Mouse (Mus musculus): ENCODE data around the gene Kcnh1. TPM values are rescaled to one million over a fixed set of nuclear protein-coding genes. Genes with fewer than 3 reads are reported as not detected.

The Kcnh1 gene
- polyA plus RNA-seq, 1 experiment from 2014 or later = not detected

DNA sequence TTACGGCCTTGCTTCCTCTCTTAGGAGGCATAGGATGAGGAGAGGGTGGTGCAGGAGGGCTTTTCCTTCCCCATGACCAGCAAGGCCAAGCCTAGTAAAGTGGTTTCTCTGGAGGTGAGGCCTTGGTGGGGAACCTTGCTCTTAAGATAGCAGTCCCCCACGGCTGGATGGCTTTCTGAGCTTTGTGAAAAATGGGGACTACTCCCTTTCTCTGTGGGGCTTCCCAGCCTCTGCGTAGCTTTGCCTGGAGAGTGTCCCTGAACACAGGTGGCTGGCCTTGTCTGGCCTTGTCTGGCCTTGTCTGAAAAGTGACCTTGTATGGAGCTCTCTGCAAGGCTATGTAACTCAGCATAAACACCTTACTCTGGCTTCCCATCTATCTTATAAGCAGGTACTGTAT lies 56.3 kb downstream of the Kcnh1 start:
- no peak for ATAC-seq (ENCODE audit: low read depth)
- no peaks in the 10 kb centered on the region for H3K36me3 ChIP-seq (ENCODE audit: control insufficient read depth, insufficient read depth)
- WGBS (ENCODE audit: insufficient replicate concordance) = 56% methylated on average over 3 of the region's 3 CpGs

DNA sequence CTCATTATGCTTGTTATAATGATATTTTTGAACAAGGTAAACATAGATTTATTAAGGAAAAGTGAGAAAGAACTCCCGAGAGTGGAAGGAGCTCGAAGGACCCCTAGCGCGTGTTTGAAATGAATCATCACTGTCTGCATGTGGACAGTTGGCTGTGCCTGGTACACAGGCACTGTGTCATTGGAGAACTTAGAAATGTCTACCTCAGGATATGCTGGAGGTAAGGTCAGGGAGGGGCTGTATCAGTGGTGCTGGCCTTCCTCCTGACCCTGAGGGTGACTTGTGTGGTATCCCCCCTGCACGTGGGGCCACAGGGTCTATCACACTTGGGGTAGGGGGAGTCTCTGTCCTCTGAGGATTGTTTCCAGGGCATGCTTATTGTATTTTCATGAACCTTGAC lies 68.6 kb downstream of the Kcnh1 start:
- no peak overlapping the region for H3K4me3 ChIP-seq (ENCODE audit: low read depth, low read length)
- H3K4me1 ChIP-seq (ENCODE audit: control insufficient read depth, low read depth, low read length) = no peaks in the 10 kb centered on the region
- 78% methylated on average over 5 of the region's 5 CpGs for WGBS (ENCODE audit: insufficient replicate concordance)
- H3K4me2 ChIP-seq (ENCODE audit: low read depth, low read length) = no peak overlapping the region
- H3K27me3 ChIP-seq (ENCODE audit: control insufficient read depth, insufficient read depth, low read depth, low read length) = no peaks in the 10 kb centered on the region
- H3K9me3 ChIP-seq (replicated peaks; ENCODE audit: control insufficient read depth, low read length) = no peaks in the 10 kb centered on the region
- H3K27ac ChIP-seq (ENCODE audit: low read length) = no peak overlapping the region
- no peak for ATAC-seq (ENCODE audit: low read depth)
- no peaks in the 10 kb centered on the region for H3K36me3 ChIP-seq (ENCODE audit: control insufficient read depth, insufficient read depth)
- no peak overlapping the region for H3K9ac ChIP-seq (ENCODE audit: low read depth, low read length)

More for the DNA sequence above, 56.3 kb downstream of the Kcnh1 start:
- H3K27ac ChIP-seq (ENCODE audit: low read length) = no peak overlapping the region
- H3K9ac ChIP-seq (ENCODE audit: low read depth, low read length) = no peak overlapping the region
- no peak overlapping the region for H3K4me2 ChIP-seq (ENCODE audit: low read depth, low read length)
- no peaks in the 10 kb centered on the region for H3K4me1 ChIP-seq (ENCODE audit: control insufficient read depth, low read depth, low read length)
- H3K27me3 ChIP-seq (ENCODE audit: control insufficient read depth, insufficient read depth, low read depth, low read length) = no peaks in the 10 kb centered on the region
- H3K4me3 ChIP-seq (ENCODE audit: low read depth, low read length) = no peak overlapping the region
- no peaks in the 10 kb centered on the region; the same call in 1 of the 2 replicates for H3K9me3 ChIP-seq (replicated peaks; ENCODE audit: control insufficient read depth, low read length)

GRCm38 (mm10) chr1:192259616-192260015 lies 69.0 kb downstream of the Kcnh1 start:
- no peak for ATAC-seq (ENCODE audit: low read depth)

DNA sequence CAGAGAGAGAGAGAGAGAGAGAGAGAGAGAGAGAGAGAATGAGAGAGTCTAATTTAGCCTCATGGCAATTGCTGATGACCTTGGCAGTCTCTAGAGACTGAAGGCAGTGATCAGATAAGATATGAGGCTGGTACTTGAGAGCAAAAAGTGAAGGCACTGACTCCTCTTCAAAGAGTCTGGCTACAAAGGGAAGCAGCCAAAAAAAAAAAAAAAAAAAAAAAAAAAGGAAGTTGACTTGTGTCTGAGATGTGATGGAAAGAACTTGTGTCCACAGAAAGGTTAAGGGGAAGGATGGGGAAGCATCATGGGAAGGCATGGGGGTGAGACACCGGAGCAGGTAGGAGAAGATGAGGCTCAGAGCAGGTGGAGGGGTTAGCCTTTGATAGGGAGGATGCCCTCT lies 75.1 kb downstream of the Kcnh1 start:
- Histone ChIP-seq H3K4me1 (ENCODE audit: control insufficient read depth, low read depth, low read length) (no peaks in the 10 kb centered on the region), H3K9ac (ENCODE audit: low read depth, low read length) (no peak overlapping the region), H3K27me3 (ENCODE audit: control insufficient read depth, insufficient read depth, low read depth, low read length) (no peaks in the 10 kb centered on the region), H3K9me3 (replicated peaks; ENCODE audit: control insufficient read depth, low read length) (no peaks in the 10 kb centered on the region), H3K36me3 (ENCODE audit: control insufficient read depth, insufficient read depth) (no peaks in the 10 kb centered on the region), H3K4me2 (ENCODE audit: low read depth, low read length) (no peak overlapping the region), H3K4me3 (ENCODE audit: low read depth, low read length) (no peak overlapping the region), H3K27ac (ENCODE audit: low read length) (no peak overlapping the region)
- 55% methylated on average over 1 of the region's 1 CpGs for WGBS (ENCODE audit: insufficient replicate concordance)
- no peak for ATAC-seq (ENCODE audit: low read depth)

More at GRCm38 (mm10) chr1:192259616-192260015, 69.0 kb downstream of the Kcnh1 start:
- Histone ChIP-seq H3K27me3 (ENCODE audit: control insufficient read depth, insufficient read depth, low read depth, low read length) (no peaks in the 10 kb centered on the region), H3K9ac (ENCODE audit: low read depth, low read length) (no peak overlapping the region), H3K36me3 (ENCODE audit: control insufficient read depth, insufficient read depth) (no peaks in the 10 kb centered on the region), H3K27ac (ENCODE audit: low read length) (no peak overlapping the region), H3K4me3 (ENCODE audit: low read depth, low read length) (no peak overlapping the region), H3K4me2 (ENCODE audit: low read depth, low read length) (no peak overlapping the region), H3K9me3 (replicated peaks; ENCODE audit: control insufficient read depth, low read length) (no peaks in the 10 kb centered on the region), H3K4me1 (ENCODE audit: control insufficient read depth, low read depth, low read length) (no peaks in the 10 kb centered on the region)
- 62% methylated on average over 7 of the region's 7 CpGs for WGBS (ENCODE audit: insufficient replicate concordance)

DNA sequence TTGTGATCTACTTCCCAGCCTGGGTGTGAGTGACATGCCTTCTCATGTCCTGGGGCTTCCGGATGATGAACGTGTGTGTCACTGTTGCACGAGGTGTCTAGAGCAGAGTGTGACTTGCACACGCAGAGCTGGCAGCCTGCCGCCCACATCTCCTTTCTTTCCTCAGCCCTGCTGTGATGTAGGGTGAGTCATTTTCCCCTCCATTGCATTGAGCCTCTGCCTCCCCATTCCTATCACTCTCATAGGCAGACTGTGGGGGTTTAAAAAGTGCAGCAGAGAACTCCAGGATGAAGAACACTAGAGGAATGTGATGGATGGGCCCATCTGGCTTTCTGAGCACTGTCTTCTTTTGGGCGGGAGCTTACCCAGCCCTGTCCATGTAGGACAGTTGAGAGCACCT lies 76.4 kb downstream of the Kcnh1 start:
- no peaks in the 10 kb centered on the region for H3K9me3 ChIP-seq (replicated peaks; ENCODE audit: control insufficient read depth, low read length)

DNA sequence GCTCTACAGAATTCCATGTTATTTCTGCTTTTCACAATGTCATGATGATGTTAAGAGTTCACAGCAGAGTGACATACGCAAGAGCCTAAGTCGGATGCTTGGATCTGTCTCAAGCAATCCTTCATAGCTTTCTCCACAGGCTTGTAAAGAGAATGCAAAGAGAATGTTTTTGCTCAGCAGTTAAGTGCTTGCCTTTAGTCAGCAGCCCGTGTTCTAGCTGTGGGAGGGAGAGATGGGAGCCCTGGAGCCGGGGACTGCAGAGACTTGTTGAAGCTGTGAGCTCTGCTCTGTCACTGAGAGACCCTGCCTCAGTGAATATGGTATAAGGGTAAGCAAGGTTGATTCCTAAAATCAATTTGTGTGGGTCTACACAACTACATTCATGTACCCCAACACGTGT lies 78.3 kb downstream of the Kcnh1 start:
- no peaks in the 10 kb centered on the region for H3K4me1 ChIP-seq (ENCODE audit: control insufficient read depth, low read depth, low read length)
- H3K27ac ChIP-seq (ENCODE audit: low read length) = no peak overlapping the region
- no peaks in the 10 kb centered on the region for H3K27me3 ChIP-seq (ENCODE audit: control insufficient read depth, insufficient read depth, low read depth, low read length)
- no peak overlapping the region for H3K4me3 ChIP-seq (ENCODE audit: low read depth, low read length)
- no peaks in the 10 kb centered on the region for H3K36me3 ChIP-seq (ENCODE audit: control insufficient read depth, insufficient read depth)
- H3K9me3 ChIP-seq (replicated peaks; ENCODE audit: control insufficient read depth, low read length) = no peaks in the 10 kb centered on the region
- H3K4me2 ChIP-seq (ENCODE audit: low read depth, low read length) = no peak overlapping the region
- no peak overlapping the region for H3K9ac ChIP-seq (ENCODE audit: low read depth, low read length)
- WGBS (ENCODE audit: insufficient replicate concordance) = 56% methylated on average over 5 of the region's 5 CpGs
- no peak for ATAC-seq (ENCODE audit: low read depth)

More for the DNA sequence above, 76.4 kb downstream of the Kcnh1 start:
- no peaks in the 10 kb centered on the region for H3K4me1 ChIP-seq (ENCODE audit: control insufficient read depth, low read depth, low read length)
- no peak overlapping the region for H3K4me2 ChIP-seq (ENCODE audit: low read depth, low read length)
- no peak overlapping the region for H3K4me3 ChIP-seq (ENCODE audit: low read depth, low read length)
- ATAC-seq (ENCODE audit: low read depth) = no peak
- no peak overlapping the region for H3K27ac ChIP-seq (ENCODE audit: low read length)
- no peak overlapping the region for H3K9ac ChIP-seq (ENCODE audit: low read depth, low read length)
- H3K36me3 ChIP-seq (ENCODE audit: control insufficient read depth, insufficient read depth) = no peaks in the 10 kb centered on the region
- WGBS (ENCODE audit: insufficient replicate concordance) = 66% methylated on average over 6 of the region's 6 CpGs
- H3K27me3 ChIP-seq (ENCODE audit: control insufficient read depth, insufficient read depth, low read depth, low read length) = no peaks in the 10 kb centered on the region

DNA sequence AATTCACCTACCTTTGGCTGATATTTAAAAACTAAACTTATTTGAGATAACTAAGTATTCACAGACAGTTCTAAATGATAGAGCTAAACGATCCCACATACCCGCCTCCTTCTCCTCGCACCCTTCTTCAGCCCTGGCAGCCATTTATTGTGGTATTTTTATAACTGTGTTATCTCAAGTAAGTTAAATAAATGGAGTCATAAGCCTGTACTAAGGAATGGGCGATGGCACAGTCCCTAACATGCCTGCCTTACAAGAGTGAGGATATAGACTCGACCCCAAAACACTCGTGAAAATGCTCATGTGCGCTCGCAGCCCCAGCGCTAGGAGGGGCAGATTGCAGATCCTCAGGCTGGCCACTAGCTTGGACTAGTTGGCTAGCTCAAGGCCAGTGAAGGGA lies 79.3 kb downstream of the Kcnh1 start:
- Histone ChIP-seq H3K36me3 (ENCODE audit: control insufficient read depth, insufficient read depth) (no peaks in the 10 kb centered on the region), H3K4me3 (ENCODE audit: low read depth, low read length) (no peak overlapping the region), H3K4me2 (ENCODE audit: low read depth, low read length) (no peak overlapping the region), H3K27me3 (ENCODE audit: control insufficient read depth, insufficient read depth, low read depth, low read length) (no peaks in the 10 kb centered on the region), H3K9ac (ENCODE audit: low read depth, low read length) (no peak overlapping the region), H3K9me3 (replicated peaks; ENCODE audit: control insufficient read depth, low read length) (no peaks in the 10 kb centered on the region), H3K27ac (ENCODE audit: low read length) (no peak overlapping the region), H3K4me1 (ENCODE audit: control insufficient read depth, low read depth, low read length) (no peaks in the 10 kb centered on the region)
- no peak for ATAC-seq (ENCODE audit: low read depth)
- 64% methylated on average over 9 of the region's 9 CpGs for WGBS (ENCODE audit: insufficient replicate concordance)

DNA sequence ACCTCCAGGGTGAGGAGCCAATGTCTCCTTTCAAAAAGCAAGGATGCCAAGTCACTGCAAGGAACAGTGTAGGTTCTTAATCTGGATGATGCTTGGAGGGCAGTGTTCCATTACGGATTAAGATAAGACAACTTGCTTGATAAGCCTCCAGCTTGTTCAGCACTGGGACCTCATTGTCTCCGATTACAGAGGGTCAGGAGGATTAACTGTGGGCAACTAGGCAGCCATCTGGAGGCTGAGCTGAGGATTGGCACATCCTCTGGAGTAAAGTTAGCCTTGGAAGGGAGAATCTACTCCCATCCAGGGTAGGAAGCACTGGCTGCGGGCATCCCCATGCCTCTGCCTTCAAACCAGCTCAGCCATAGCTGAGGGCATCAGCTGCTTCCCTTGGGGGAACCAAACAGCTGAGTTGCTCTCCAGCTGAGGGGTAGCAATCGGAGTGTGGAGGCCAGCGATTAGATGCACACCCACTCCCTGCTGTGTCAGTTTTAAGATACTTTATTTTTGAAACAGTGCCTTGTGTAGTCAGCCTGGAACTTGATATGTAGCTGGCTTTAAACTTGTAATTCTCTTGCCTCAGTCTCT lies 87.3 kb downstream of the Kcnh1 start:
- H3K9me3 ChIP-seq (replicated peaks; ENCODE audit: control insufficient read depth, low read length) = no peaks in the 10 kb centered on the region

GRCm38 (mm10) chr1:192284340-192284739 lies 93.8 kb downstream of the Kcnh1 start:
- 54% methylated on average over 3 of the region's 3 CpGs for WGBS (ENCODE audit: insufficient replicate concordance)
- H3K4me2 ChIP-seq (ENCODE audit: low read depth, low read length) = no peak overlapping the region

More for the DNA sequence above, 87.3 kb downstream of the Kcnh1 start:
- 56% methylated on average over 5 of the region's 5 CpGs for WGBS (ENCODE audit: insufficient replicate concordance)
- Histone ChIP-seq H3K4me2 (ENCODE audit: low read depth, low read length) (no peak overlapping the region), H3K27ac (ENCODE audit: low read length) (no peak overlapping the region), H3K9ac (ENCODE audit: low read depth, low read length) (no peak overlapping the region), H3K36me3 (ENCODE audit: control insufficient read depth, insufficient read depth) (no peaks in the 10 kb centered on the region), H3K4me1 (ENCODE audit: control insufficient read depth, low read depth, low read length) (no peaks in the 10 kb centered on the region), H3K4me3 (ENCODE audit: low read depth, low read length) (no peak overlapping the region), H3K27me3 (ENCODE audit: control insufficient read depth, insufficient read depth, low read depth, low read length) (no peaks in the 10 kb centered on the region)
- ATAC-seq (ENCODE audit: low read depth) = no peak

More at GRCm38 (mm10) chr1:192284340-192284739, 93.8 kb downstream of the Kcnh1 start:
- ATAC-seq (ENCODE audit: low read depth) = no peak
- no peaks in the 10 kb centered on the region for H3K27me3 ChIP-seq (ENCODE audit: control insufficient read depth, insufficient read depth, low read depth, low read length)
- no peak overlapping the region for H3K27ac ChIP-seq (ENCODE audit: low read length)
- no peaks in the 10 kb centered on the region for H3K4me1 ChIP-seq (ENCODE audit: control insufficient read depth, low read depth, low read length)
- no peaks in the 10 kb centered on the region for H3K9me3 ChIP-seq (replicated peaks; ENCODE audit: control insufficient read depth, low read length)
- no peak overlapping the region for H3K4me3 ChIP-seq (ENCODE audit: low read depth, low read length)
- no peak overlapping the region for H3K9ac ChIP-seq (ENCODE audit: low read depth, low read length)
- no peaks in the 10 kb centered on the region for H3K36me3 ChIP-seq (ENCODE audit: control insufficient read depth, insufficient read depth)
